Mouse (Mus musculus): ENCODE measurements at regions not wholly inside any gene's neighbourhood (a gene's known extent, or its start where the extent isn't known, plus 50 kb on each side); places are given as distances from the start of the nearest gene placed in this dataset.

DNA sequence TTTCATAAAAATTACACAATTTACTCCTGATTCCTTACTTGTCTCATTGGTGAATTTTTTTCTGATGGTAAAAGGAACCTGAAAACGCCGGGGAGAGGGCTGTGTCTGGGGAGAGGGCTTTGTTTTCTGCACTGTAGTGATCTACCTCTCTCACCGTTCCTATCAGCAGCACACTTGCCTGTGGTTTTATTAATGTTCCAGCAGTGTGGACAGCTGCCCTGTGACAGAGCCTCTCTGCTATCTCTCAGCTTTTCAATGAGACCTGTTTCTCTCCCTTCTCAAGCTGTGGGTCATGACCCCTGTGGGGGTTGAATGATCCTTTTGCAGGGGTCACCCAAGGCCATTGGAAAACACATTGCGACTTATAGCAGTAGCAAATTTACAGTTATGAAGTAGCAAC lies 68.2 kb downstream of the Cd24a start:
- no peak for TF ChIP-seq CTCF (IDR thresholded peaks at IDR 0.05; ENCODE audit: borderline replicate concordance, insufficient read depth, low read depth, low read length)
- TF ChIP-seq POLR2A (IDR thresholded peaks at IDR 0.05; ENCODE audit: borderline replicate concordance, insufficient read depth, low read length), result no peak
